Mouse (Mus musculus) lung, postnatal 36 days (tissue): ENCODE measurements around the gene Btbd35f18.
"Not testable (repeated sequence)": the region's sequence is repeated elsewhere in the genome, so short reads cannot be mapped to it uniquely, and the experiment has no call there.

Experiments
- DNase-seq: peaks from one replicate; pipeline ENCODE4 v3.0.0; 2022; ENCODE audit warnings: mixed read lengths

The Btbd35f18 gene

GRCm38 (mm10) chrX:3699933-3700332, at the start of gene Btbd35f18:
Gene Btbd35f18, plus strand, starts transcription at chrX:3700233.
- DNase-seq: not testable (repeated sequence)
